Mouse (Mus musculus) kidney, adult 2 months (tissue): ENCODE measurements around the gene Lsm14b. TPM values are rescaled to one million over a fixed set of nuclear protein-coding genes. Genes with fewer than 3 reads are reported as not detected.

ENCODE experiments used
- DNase-seq: peaks from one replicate; pipeline ENCODE4 v3.0.0; 2021
- H3K27ac ChIP-seq: fragments of 200-500 bp; 2 replicates; pipeline ENCODE4 v1.5.1; 2012; ENCODE audit warnings: low read depth, low read length, control low read depth, inconsistent platforms; ENCODE audit not compliant: insufficient read depth
- H3K27me3 ChIP-seq: fragments of 200-500 bp; replicated peaks from 2 replicates; pipeline ENCODE4 v1.6.1; 2012; ENCODE audit warnings: mild to moderate bottlenecking, moderate library complexity, low read length, inconsistent platforms; ENCODE audit not compliant: control insufficient read depth, insufficient read depth
- H3K36me3 ChIP-seq: fragments of 200-500 bp; 2 replicates; pipeline ENCODE4 v1.6.1; 2012; ENCODE audit warnings: mild to moderate bottlenecking, moderate library complexity, low read length, inconsistent platforms; ENCODE audit not compliant: control insufficient read depth, insufficient read depth
- H3K4me1 ChIP-seq: fragments of 200-500 bp; 2 replicates; pipeline ENCODE4 v1.6.1; 2011; ENCODE audit warnings: low read length; ENCODE audit not compliant: control insufficient read depth, insufficient read depth
- H3K4me3 ChIP-seq: fragments of 200-500 bp; 2 replicates; pipeline ENCODE4 v1.5.1; 2011; ENCODE audit warnings: mild to moderate bottlenecking, low read depth, low read length, control low read depth; ENCODE audit not compliant: insufficient read depth
- CTCF ChIP-seq: fragments of 200-500 bp; conservative IDR thresholded peaks from 2 replicates; pipeline ENCODE4 v1.5.1; 2011; ENCODE audit warnings: low read depth, mild to moderate bottlenecking, control low read depth, low read length, moderate library complexity, mixed read lengths; ENCODE audit not compliant: insufficient read depth, insufficient read length
- POLR2A ChIP-seq: fragments of 200-500 bp; IDR thresholded peaks from one replicate; pipeline ENCODE4 v1.6.1; 2011; ENCODE audit warnings: low read depth, low read length, control low read depth
- WGBS: fragments of 180-500 bp; shearing (Covaris S2); methylation state at CpG from one replicate; pipeline ENCODE4 v1.1.7; 2018; 5-methylcytosine and 5-hydroxymethylcytosine counted together
- polyA plus RNA-seq: library from polyadenylated mRNA; depleted of rRNA; stranded (reverse); fragments of >200 nt; gene quantifications from 2 replicates; pipeline ENCODE4 v1.2.3, GENCODE M21; 2012

Lsm14b gene
- polyA plus RNA-seq, 1 experiment: 29.5 TPM

- H3K27ac ChIP-seq: no peak overlapping the region
- 49% methylated on average over 4 of the region's 4 CpGs for WGBS
- TF ChIP-seq CTCF (no peak), POLR2A (no peak)
Measured at GRCm38 (mm10) chr2:179980616-179981015, 44.2 kb upstream of the Lsm14b start.

GRCm38 (mm10) chr2:179982715-179983114 is 42.1 kb upstream of the Lsm14b start:
- TF ChIP-seq POLR2A: no peak
- TF ChIP-seq CTCF: no peak
- Histone ChIP-seq H3K4me1 (no peaks in the 10 kb centered on the region), H3K27me3 (no peaks in the 10 kb centered on the region), H3K4me3 (no peak overlapping the region), H3K36me3 (no peaks in the 10 kb centered on the region), H3K27ac (no peak overlapping the region)
- no peak for DNase-seq
- WGBS: 83% methylated on average over 3 of the region's 3 CpGs

More at GRCm38 (mm10) chr2:179980616-179981015, 44.2 kb upstream of the Lsm14b start:
- H3K27me3 ChIP-seq: no peaks in the 10 kb centered on the region
- H3K4me3 ChIP-seq: no peak overlapping the region
- DNase-seq: no peak
- H3K4me1 ChIP-seq: 0 out of 2 replicates have a peak, but pooled peaks cover 3% of the 10 kb centered on the region
- no peaks in the 10 kb centered on the region for H3K36me3 ChIP-seq

- Histone ChIP-seq H3K36me3 (no peaks in the 10 kb centered on the region), H3K27ac (no peak overlapping the region), H3K4me3 (no peak overlapping the region), H3K27me3 (no peaks in the 10 kb centered on the region), H3K4me1 (no peaks in the 10 kb centered on the region)
- WGBS: 42% methylated on average over 7 of the region's 7 CpGs
- TF ChIP-seq POLR2A: no peak
- no peak for TF ChIP-seq CTCF
- no peak for DNase-seq
Measured at GRCm38 (mm10) chr2:179984830-179985229, 40.0 kb upstream of the Lsm14b start.

- Histone ChIP-seq H3K4me3 (no peak overlapping the region), H3K27me3 (no peaks in the 10 kb centered on the region), H3K4me1 (no peaks in the 10 kb centered on the region), H3K27ac (no peak overlapping the region), H3K36me3 (no peaks in the 10 kb centered on the region)
- no peak for DNase-seq
- 100% methylated on average over 1 of the region's 1 CpGs for WGBS
- TF ChIP-seq CTCF (no peak), POLR2A (no peak)
Measured at GRCm38 (mm10) chr2:179985695-179986094, 39.1 kb upstream of the Lsm14b start.

- 65% methylated on average over 10 of the region's 10 CpGs for whole genome bisulfite sequencing
- H3K27me3 ChIP-seq: no peaks in the 10 kb centered on the region
- no peaks in the 10 kb centered on the region for H3K36me3 ChIP-seq
- no peak overlapping the region for H3K4me3 ChIP-seq
- TF ChIP-seq CTCF: no peak
- no peak for TF ChIP-seq POLR2A
- no peak overlapping the region for H3K27ac ChIP-seq
- no peaks in the 10 kb centered on the region for H3K4me1 ChIP-seq
- no peak for DNase-seq
Measured at GRCm38 (mm10) chr2:179986437-179987022, 38.3 kb upstream of the Lsm14b start.

GRCm38 (mm10) chr2:179989098-179989497 is 35.7 kb upstream of the Lsm14b start:
- H3K27ac ChIP-seq: no peak overlapping the region
- DNase-seq: no peak
- WGBS: 76% methylated on average over 1 of the region's 1 CpGs
- H3K4me3 ChIP-seq: no peak overlapping the region
- no peak for TF ChIP-seq CTCF
- no peak for TF ChIP-seq POLR2A
- no peaks in the 10 kb centered on the region for H3K27me3 ChIP-seq
- no peaks in the 10 kb centered on the region for H3K36me3 ChIP-seq
- H3K4me1 ChIP-seq: no peaks in the 10 kb centered on the region

- WGBS: 95% methylated on average over 5 of the region's 5 CpGs
- no peak for TF ChIP-seq POLR2A
- TF ChIP-seq CTCF: no peak
- H3K4me3 ChIP-seq: no peak overlapping the region
- H3K4me1 ChIP-seq: no peaks in the 10 kb centered on the region
- H3K27ac ChIP-seq: no peak overlapping the region
- no peaks in the 10 kb centered on the region for H3K36me3 ChIP-seq
- no peaks in the 10 kb centered on the region for H3K27me3 ChIP-seq
- no peak for DNase-seq
Measured at GRCm38 (mm10) chr2:179993071-179993470, 31.7 kb upstream of the Lsm14b start.

- TF ChIP-seq POLR2A (no peak), CTCF (no peak)
- H3K4me3 ChIP-seq: no peak overlapping the region
- WGBS: 59% methylated on average over 4 of the region's 4 CpGs
- H3K27me3 ChIP-seq: no peaks in the 10 kb centered on the region; the same call in 1 of the 2 replicates
- H3K4me1 ChIP-seq: no peaks in the 10 kb centered on the region
- no peak overlapping the region for H3K27ac ChIP-seq
- DNase-seq: no peak
- H3K36me3 ChIP-seq: no peaks in the 10 kb centered on the region
Measured at GRCm38 (mm10) chr2:179998431-179998830, 26.4 kb upstream of the Lsm14b start.
